28 mouse cellular contexts compared by ENCODE assay signal in the genomic region with DNA sequence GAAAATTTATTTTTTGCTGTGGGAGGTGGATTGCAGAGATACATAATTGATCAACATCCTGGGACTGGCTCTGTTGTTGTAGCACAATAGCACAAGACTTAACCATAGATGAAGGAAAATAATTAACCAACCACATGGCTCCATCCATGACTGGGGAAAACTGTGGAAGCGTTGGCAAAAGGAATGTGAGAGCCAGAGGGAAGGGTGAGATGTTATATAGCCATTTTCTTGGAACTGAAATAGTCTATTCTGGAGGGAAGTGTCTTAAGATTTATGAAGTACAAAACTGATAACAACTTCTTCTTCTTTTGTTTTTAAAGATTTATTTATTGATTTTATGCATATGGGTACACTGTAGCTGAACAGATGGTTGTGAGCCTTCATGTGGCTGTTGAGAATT. TPM values are rescaled to one million over a fixed set of nuclear protein-coding genes. Genes with fewer than 3 reads are reported as not detected.
"Had no signal": no experiment of that assay in that cellular context is flagged by ENCODE, and none has a peak within 500 bp of the region (broad histone marks: within the 10 kb centered on the region; RNA-seq: fewer than 3 reads in every experiment).

No protein-coding gene starts in this region.

- H3K4me2 ChIP-seq: embryonic facial prominence, embryonic 12.5 days; embryonic facial prominence, embryonic 13.5 days; embryonic facial prominence, embryonic 15.5 days; forebrain, embryonic 12.5 days; forebrain, embryonic 13.5 days; forebrain, embryonic 15.5 days had no signal

- H3K36me3 ChIP-seq: embryonic facial prominence, embryonic 10.5 days; embryonic facial prominence, embryonic 12.5 days; embryonic facial prominence, embryonic 13.5 days; embryonic facial prominence, embryonic 15.5 days; forebrain, embryonic 10.5 days; forebrain, embryonic 12.5 days; forebrain, embryonic 15.5 days had no signal

- H3K27ac ChIP-seq: embryonic facial prominence, embryonic 10.5 days; embryonic facial prominence, embryonic 12.5 days; embryonic facial prominence, embryonic 13.5 days; embryonic facial prominence, embryonic 15.5 days; forebrain, embryonic 10.5 days; forebrain, embryonic 12.5 days; forebrain, embryonic 13.5 days; forebrain, embryonic 15.5 days; gastrocnemius, adult 2 months had no signal

- DNase-seq: cerebellum, adult 2 months; cerebellum, adult 8-10 months; cerebellum, adult 9-10 months; cerebellum, adult 9-11 months; cerebellum, postnatal 10 days; cerebellum, postnatal 14 days; cerebellum, postnatal 25 days; cerebellum, postnatal 36 days; embryo, embryonic 11 days; forebrain, postnatal 0 days; gastrocnemius, adult 2 months; gastrocnemius, postnatal 10 days; gastrocnemius, postnatal 14 days; gastrocnemius, postnatal 25 days; gastrocnemius, postnatal 36 days; heart, adult 11 months; heart, adult 18-20 months had no signal

- H3K4me3 ChIP-seq: embryonic facial prominence, embryonic 10.5 days; embryonic facial prominence, embryonic 12.5 days; embryonic facial prominence, embryonic 13.5 days; embryonic facial prominence, embryonic 15.5 days; erythroblast, embryonic 14.5 days; forebrain, embryonic 10.5 days; forebrain, embryonic 12.5 days; forebrain, embryonic 13.5 days; forebrain, embryonic 15.5 days; gastrocnemius, adult 2 months had no signal

- H3K27me3 ChIP-seq: embryonic facial prominence, embryonic 12.5 days; embryonic facial prominence, embryonic 13.5 days; embryonic facial prominence, embryonic 15.5 days; forebrain, embryonic 12.5 days; forebrain, embryonic 13.5 days; forebrain, embryonic 15.5 days had no signal

- H3K9ac ChIP-seq: embryonic facial prominence, embryonic 12.5 days; embryonic facial prominence, embryonic 13.5 days; embryonic facial prominence, embryonic 15.5 days; forebrain, embryonic 12.5 days; forebrain, embryonic 13.5 days; forebrain, embryonic 15.5 days; forebrain, postnatal 0 days had no signal

- H3K4me1 ChIP-seq: forebrain, embryonic 12.5 days; forebrain, embryonic 13.5 days; forebrain, embryonic 15.5 days had no signal

- ATAC-seq: forebrain, embryonic 13.5 days; forebrain, embryonic 14.5 days; forebrain, embryonic 15.5 days; forebrain, embryonic 16.5 days; forebrain, postnatal 0 days had no signal

- H3K9me3 ChIP-seq: embryonic facial prominence, embryonic 12.5 days; embryonic facial prominence, embryonic 13.5 days; embryonic facial prominence, embryonic 15.5 days; forebrain, embryonic 13.5 days; forebrain, embryonic 15.5 days had no signal

RNA-seq across cellular contexts. Expression of a gene that starts 16.4 kb away (rescaled TPM):
- polyA plus RNA-seq: cerebellum, adult 2 months; erythroblast, embryonic 14.5 days had no signal

RNA-seq across cellular contexts. Expression of a gene that starts 33.9 kb away (rescaled TPM):
- polyA plus RNA-seq: erythroblast, embryonic 14.5 days had no signal
